Mouse (Mus musculus) embryo, embryonic 10.5 days (tissue): ENCODE results near the gene Fos.
A peak's percentile ranks its signal among the peaks of the same experiment; 100 is the strongest.
"Not testable (repeated sequence)": the region's sequence is repeated elsewhere in the genome, so short reads cannot be mapped to it uniquely, and the experiment has no call there.

Source experiments
- DNase-seq: peaks from one replicate; pipeline ENCODE4 v3.0.0-alpha.2; 2015; ENCODE audit warnings: low spot score

The Fos gene

DNA sequence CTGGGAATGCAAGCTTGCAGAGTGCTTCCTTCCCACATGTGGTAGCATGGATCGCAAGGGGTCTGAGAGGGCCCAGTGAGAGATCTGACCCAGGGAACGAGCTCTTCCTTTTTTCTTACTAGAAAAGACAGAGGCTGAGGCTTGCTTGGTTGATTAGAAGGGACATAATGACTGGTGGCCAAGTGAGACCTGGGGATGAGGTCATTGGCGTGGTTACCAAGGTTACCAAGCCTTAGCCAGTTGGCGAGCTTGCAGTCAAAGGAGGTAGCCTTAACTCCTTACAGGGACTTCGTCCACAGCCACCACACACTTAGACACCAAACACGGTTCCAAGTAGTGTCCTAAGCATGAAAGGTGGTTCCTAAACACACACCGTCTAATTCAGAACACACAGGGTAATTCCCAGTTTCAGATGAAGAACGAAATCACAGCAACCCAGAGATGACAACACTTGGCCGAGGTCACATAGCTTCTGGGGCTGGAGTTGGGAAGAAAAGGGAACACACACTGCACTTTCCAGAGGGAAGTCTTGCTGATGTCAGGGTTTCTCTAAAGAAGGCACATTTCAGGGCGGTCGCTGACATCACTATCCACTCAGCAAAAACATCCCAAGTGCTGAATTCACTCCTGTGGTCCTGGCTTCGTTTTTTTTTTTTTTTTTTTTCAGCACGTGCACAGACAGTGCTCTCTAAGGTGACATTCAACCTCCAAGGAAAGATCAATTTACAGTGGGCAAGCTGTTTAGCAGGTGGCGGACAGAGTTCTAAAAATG is 49.9 kb downstream of the Fos start:
- peak; percentile 35 for DNase-seq

DNA sequence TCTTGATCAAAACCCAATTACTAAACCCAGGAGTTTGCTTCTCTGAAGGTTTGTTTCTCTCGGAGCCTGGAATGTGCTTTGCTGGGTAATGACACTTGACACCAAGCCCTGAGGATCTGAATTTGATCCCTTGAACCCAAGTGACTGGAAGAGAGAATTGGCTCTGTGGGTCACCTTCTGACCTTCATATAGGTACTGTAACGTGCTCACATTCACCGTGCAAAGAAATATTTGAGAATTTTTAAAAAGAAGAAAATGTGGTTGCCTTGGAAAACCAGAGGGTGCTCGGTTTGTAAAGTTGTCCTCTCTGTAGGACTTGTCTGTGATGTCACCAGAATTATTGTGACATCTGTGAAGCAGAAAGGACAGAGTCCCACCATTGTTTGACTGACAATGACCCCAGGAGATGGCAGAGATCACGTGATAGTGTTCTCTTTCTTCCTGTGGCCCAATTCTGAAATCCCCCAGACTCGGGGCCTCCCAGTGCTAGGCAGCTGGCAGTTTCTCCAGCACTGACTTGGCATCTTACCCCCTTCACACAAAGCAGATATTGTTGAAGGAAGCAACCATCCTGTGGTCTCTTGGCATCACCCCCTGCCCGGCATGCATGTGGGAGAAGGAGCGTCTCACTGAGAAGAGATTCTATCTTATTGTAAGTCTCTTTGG is 50.6 kb downstream of the Fos start:
- peak; percentile 61 for DNase-seq

- DNase-seq = not testable (repeated sequence)
Measured at GRCm38 (mm10) chr12:85524859-85525495, 51.3 kb downstream of the Fos start.
